Mouse (Mus musculus): Measurements from ENCODE around the gene Corin.

DNA sequence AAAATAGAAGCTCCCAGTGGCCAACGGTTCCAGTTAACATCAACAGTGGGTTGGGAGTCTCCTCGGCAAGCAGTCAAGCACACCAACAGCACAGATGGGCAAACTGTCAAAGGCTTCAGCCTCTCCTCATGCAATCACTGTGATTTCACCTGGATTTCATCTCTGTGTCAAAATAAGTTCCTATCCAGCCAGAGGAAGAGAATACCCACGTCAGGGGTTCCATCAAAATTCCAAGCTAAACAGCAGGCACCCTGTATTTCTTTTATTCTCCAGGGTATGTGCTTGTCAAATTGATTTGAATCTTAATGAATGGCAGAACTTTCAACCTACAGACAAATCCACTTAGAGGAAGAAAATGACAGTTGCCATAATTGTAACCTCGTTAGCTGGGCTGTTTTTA is 51.5 kb downstream of the Corin start:
- TF ChIP-seq POLR2AphosphoS5 (IDR thresholded peaks at IDR 0.05; ENCODE audit: insufficient replicate concordance, low read depth, low read length) (no peak), CTCF (IDR thresholded peaks at IDR 0.05; ENCODE audit: low read depth, low read length) (no peak), GATA1 (IDR thresholded peaks at IDR 0.05; ENCODE audit: borderline replicate concordance, low read length) (no peak)

All from G1E (cell line).